9 mouse cellular contexts compared by ENCODE assay signal in genomic region chr1:191419991-191420751, GRCm38 (mm10). TPM values are rescaled to one million over a fixed set of nuclear protein-coding genes. Genes with fewer than 3 reads are reported as not detected.
DNase-seq lines count a peak whose midpoint lies in the region; ATAC-seq and TF ChIP-seq lines count a peak whose summit lies in the region.
"Had no signal": no experiment of that assay in that cellular context is flagged by ENCODE, and none has a peak within 500 bp of the region (broad histone marks: within the 10 kb centered on the region; RNA-seq: fewer than 3 reads in every experiment).

No protein-coding gene starts in this region.

- DNase-seq in left cerebral cortex, adult 2 months (ENCODE audit: extremely low spot score in 1 of 2, low spot score in 2 of 2): no peak
- no peak for DNase-seq in left cerebral cortex, adult 8-10 months (ENCODE audit: low spot score in 2 of 2)
- DNase-seq in embryonic facial prominence, embryonic 11.5 days (ENCODE audit: low spot score): peak; percentile 31
- DNase-seq in heart, postnatal 25 days (ENCODE audit: low spot score): peak; percentile 29
- no peak for DNase-seq in cerebellum, postnatal 10 days
- DNase-seq in neural tube, embryonic 10.5 days (ENCODE audit: extremely low spot score, low spot score): no peak
- DNase-seq in T-cell, adult 2 months (ENCODE audit: low spot score): no peak

- no peak for ATAC-seq in embryonic facial prominence, embryonic 11.5 days (replicated peaks; ENCODE audit: insufficient number of reproducible peaks, low FRiP score, low TSS enrichment, low read depth)

- H3K36me3 ChIP-seq in embryonic facial prominence, embryonic 11.5 days (replicated peaks; ENCODE audit: control insufficient read depth, insufficient read depth, low read depth, low read length): no peaks in the 10 kb centered on the region
- no peaks in the 10 kb centered on the region for H3K36me3 ChIP-seq in macrophage (ENCODE audit: inconsistent target)

- intact Hi-C loops in left cerebral cortex, adult 2 months (cut with DNase I): no loop called here
- intact Hi-C loops in heart, postnatal 25 days (cut with DNase I): no loop called here

- WGBS in embryonic facial prominence, embryonic 11.5 days: 37% methylated on average over 8 of the region's 8 CpGs
- 67% methylated on average over 8 of the region's 8 CpGs for WGBS in macrophage (ENCODE audit: missing documents)

- H3K27me3 ChIP-seq in embryonic facial prominence, embryonic 11.5 days (ENCODE audit: control insufficient read depth, insufficient read depth, low read length): no peaks in the 10 kb centered on the region
- H3K27me3 ChIP-seq: CH12.LX had no signal

- TF ChIP-seq CTCF in left cerebral cortex, adult 2 months (IDR thresholded peaks at IDR 0.05): no peak

- no peaks in the 10 kb centered on the region for H3K4me1 ChIP-seq in embryonic facial prominence, embryonic 11.5 days (ENCODE audit: control insufficient read depth, insufficient read depth, low read length)

- peak overlapping the region; percentile 34; the same call in 1 of the 2 replicates for H3K27ac ChIP-seq in left cerebral cortex, adult 2 months
- H3K27ac ChIP-seq in embryonic facial prominence, embryonic 11.5 days (replicated peaks; ENCODE audit: low read depth, low read length): no peak overlapping the region
- peak overlapping the region; percentile 63 for H3K27ac ChIP-seq in macrophage

- no peak overlapping the region for H3K4me2 ChIP-seq in embryonic facial prominence, embryonic 11.5 days (ENCODE audit: low read depth, low read length)

- no peak overlapping the region for H3K9ac ChIP-seq in embryonic facial prominence, embryonic 11.5 days (replicated peaks; ENCODE audit: low read length)

- H3K79me2 ChIP-seq in macrophage (ENCODE audit: inconsistent target): no peaks in the 10 kb centered on the region

- H3K4me3 ChIP-seq in left cerebral cortex, adult 2 months: no peak overlapping the region
- H3K4me3 ChIP-seq in embryonic facial prominence, embryonic 11.5 days (ENCODE audit: low read depth, low read length): no peak overlapping the region
- no peak overlapping the region for H3K4me3 ChIP-seq in macrophage (ENCODE audit: inconsistent target)

- no peaks in the 10 kb centered on the region for H3K9me3 ChIP-seq in embryonic facial prominence, embryonic 11.5 days (replicated peaks; ENCODE audit: control insufficient read depth, low read length)

RNA-seq across cellular contexts. Expression of gene Ppp2r5a, which starts 17.1 kb away (rescaled TPM):
- 10 to 100 TPM; 91.8 to 94.5 TPM for total RNA-seq in left cerebral cortex, adult 2 months (2021)
- 10 to 100 TPM; 73.1 to 84.9 (median 78.6) TPM for total RNA-seq in left cerebral cortex, adult 8-10 months (2022)
- 18.8 and 24.8 TPM in 2 replicates for polyA plus RNA-seq in embryonic facial prominence, embryonic 11.5 days (2014; fragmentation: Nextera tagmentation; extraction: Ambion mirVana)
- total RNA-seq in heart, postnatal 25 days (2021): 100 to 1,000 TPM; 103 to 110 TPM
- 100 to 1,000 TPM in 25 of 26 experiments, 10 to 100 TPM in 1; 99.9 to 459 (median 169) TPM for total RNA-seq in macrophage (2018; cell fraction: chromatin; rRNA removed)
- total RNA-seq in macrophage (2018; cell fraction: cytosol; rRNA removed): 100 to 1,000 TPM in 1 of 26 experiments, 10 to 100 TPM in 25; 72.7 to 106 (median 79.1) TPM
- total RNA-seq in macrophage (2018; cell fraction: nucleus; rRNA removed): 100 to 1,000 TPM in 25 of 26 experiments, 10 to 100 TPM in 1; 97.9 to 479 (median 143) TPM
- polyA plus RNA-seq in macrophage (2018): 61.7 to 74.4 TPM (median 71.0 TPM) in 3 replicates

Comparison
In these comparisons a context has a peak if more than half of its experiments do, and no peak if none do; other contexts are left out.
1. DNase-seq: peak in embryonic facial prominence, embryonic 11.5 days (single experiment) and heart, postnatal 25 days (single experiment); none in left cerebral cortex, adult 2 months (0 of 2), left cerebral cortex, adult 8-10 months (0 of 2), cerebellum, postnatal 10 days (0 of 2), neural tube, embryonic 10.5 days (single experiment) and T-cell, adult 2 months (single experiment).